Mouse (Mus musculus) forebrain, embryonic 15.5 days (tissue): Measurements from ENCODE around the gene Slc1a2. TPM values are rescaled to one million over a fixed set of nuclear protein-coding genes. Genes with fewer than 3 reads are reported as not detected.

Experiments
- ATAC-seq: fragments of 200-750 bp; cut with Nextera tagmentation; replicated peaks from 2 replicates; pipeline ENCODE4 v1.8.0; 2017; ENCODE audit warnings: mild to moderate bottlenecking, moderate TSS enrichment, moderate library complexity
- H3K27ac ChIP-seq: fragments of 300-500 bp; sonication (generic); replicated peaks from 2 replicates; pipeline ENCODE4 v1.5.1; 2015; ENCODE audit warnings: mild to moderate bottlenecking, inconsistent platforms
- H3K27me3 ChIP-seq: fragments of 300-500 bp; sonication (generic); 2 replicates; pipeline ENCODE4 v1.6.1; 2015; ENCODE audit warnings: inconsistent platforms
- H3K36me3 ChIP-seq: fragments of 300-500 bp; sonication (generic); 2 replicates; pipeline ENCODE4 v1.6.1; 2015; ENCODE audit warnings: mild to moderate bottlenecking, inconsistent platforms
- H3K4me1 ChIP-seq: fragments of 300-500 bp; sonication (generic); 2 replicates; pipeline ENCODE4 v1.6.1; 2015; ENCODE audit warnings: inconsistent platforms
- H3K4me2 ChIP-seq: fragments of 300-500 bp; sonication (generic); replicated peaks from 2 replicates; pipeline ENCODE4 v1.6.1; 2015; ENCODE audit warnings: mild to moderate bottlenecking, inconsistent platforms
- H3K4me3 ChIP-seq: fragments of 300-500 bp; sonication (generic); 2 replicates; pipeline ENCODE4 v1.5.1; 2015; ENCODE audit warnings: mild to moderate bottlenecking, inconsistent platforms
- H3K9ac ChIP-seq: fragments of 300-500 bp; sonication (generic); replicated peaks from 2 replicates; pipeline ENCODE4 v1.6.1; 2015; ENCODE audit warnings: mild to moderate bottlenecking, inconsistent platforms
- H3K9me3 ChIP-seq: fragments of 300-500 bp; sonication (generic); 2 replicates; pipeline ENCODE4 v1.6.1; 2016; ENCODE audit warnings: inconsistent platforms
- WGBS: fragments of 180-500 bp; shearing (Covaris S2); methylation state at CpG from one replicate; pipeline ENCODE4 v1.1.7; 2015; ENCODE audit warnings: mixed read lengths; 5-methylcytosine and 5-hydroxymethylcytosine counted together
- polyA plus RNA-seq: library from polyadenylated mRNA; unstranded; fragments of >200 nt; fragmentation: Nextera tagmentation; extraction: Ambion mirVana; gene quantifications from 2 replicates; pipeline ENCODE4 v1.2.1, GENCODE M21; 2015

Slc1a2 gene
- polyA plus RNA-seq, 1 experiment from 2014 or later = 11.4 TPM

DNA sequence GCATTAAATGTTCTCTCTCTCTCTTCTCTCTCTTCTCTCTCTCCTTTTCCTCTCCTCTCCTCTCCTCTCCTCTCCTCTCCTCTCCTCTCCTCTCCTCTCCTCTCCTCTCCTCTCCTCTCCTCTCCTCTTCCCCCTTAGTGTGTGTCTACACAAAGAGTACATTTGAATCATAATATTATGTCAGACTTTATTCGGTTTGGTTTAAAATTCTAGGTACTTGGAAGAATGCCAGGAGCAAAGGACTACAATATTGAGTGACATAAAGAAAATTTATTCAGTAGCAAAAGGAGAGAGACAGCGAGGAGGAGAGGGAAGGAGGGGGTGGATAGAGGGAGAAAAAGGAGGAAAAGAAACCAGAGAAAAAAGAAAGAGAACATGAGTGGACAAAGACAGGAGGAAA, 19.8 kb upstream of the Slc1a2 start:
- no peak overlapping the region for H3K9ac ChIP-seq
- WGBS = 13% methylated on average over 2 of the region's 2 CpGs
- H3K4me2 ChIP-seq = no peak overlapping the region
- no peak overlapping the region for H3K4me3 ChIP-seq
- H3K9me3 ChIP-seq = no peaks in the 10 kb centered on the region
- ATAC-seq = 0 out of 2 replicates have a peak, but pooled peaks have one; percentile 23
- H3K27ac ChIP-seq = no peak overlapping the region
- H3K27me3 ChIP-seq = no peaks in the 10 kb centered on the region
- peaks cover 9% of the 10 kb centered on the region for H3K4me1 ChIP-seq
- H3K36me3 ChIP-seq = no peaks in the 10 kb centered on the region

DNA sequence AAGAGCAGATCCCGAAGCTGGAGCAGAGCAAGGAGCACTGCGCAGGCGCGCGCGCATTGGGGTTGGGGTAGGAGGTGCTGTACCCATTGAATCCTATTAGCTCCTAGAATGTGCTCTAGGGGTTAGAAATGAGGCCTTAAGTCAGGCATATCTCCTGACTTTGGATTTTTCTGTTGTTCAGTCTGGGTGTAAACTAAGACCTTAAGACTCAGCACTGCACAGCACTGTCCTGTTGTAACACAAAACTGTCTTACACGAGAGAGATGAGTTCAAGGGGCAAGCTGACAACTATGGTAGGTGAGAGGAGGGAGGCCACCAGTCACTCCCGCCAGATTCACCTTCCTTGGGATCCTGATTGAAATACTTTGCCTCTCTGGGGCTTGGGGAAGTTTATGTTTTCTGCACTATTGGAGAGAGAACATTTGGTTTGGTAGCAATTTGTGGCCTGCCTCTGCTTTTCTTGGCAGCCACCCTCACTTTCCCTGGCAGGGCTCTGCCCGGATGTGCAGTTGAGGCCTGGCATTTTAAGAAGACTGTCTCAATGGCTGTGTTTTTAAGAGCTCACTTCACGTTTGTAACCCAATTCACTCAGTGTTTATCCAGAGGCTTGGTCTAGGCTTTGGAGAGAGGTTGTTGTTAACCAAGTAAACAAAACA, 9.5 kb upstream of the Slc1a2 start:
- Histone ChIP-seq H3K4me3 (no peak overlapping the region), H3K4me2 (no peak overlapping the region), H3K27me3 (no peaks in the 10 kb centered on the region), H3K27ac (no peak overlapping the region), H3K36me3 (no peaks in the 10 kb centered on the region), H3K9me3 (no peaks in the 10 kb centered on the region), H3K9ac (no peak overlapping the region), H3K4me1 (peaks cover 7% of the 10 kb centered on the region)
- WGBS = 80% methylated on average over 10 of the region's 10 CpGs
- ATAC-seq = peak; percentile 41; the same call in 1 of the 2 replicates

DNA sequence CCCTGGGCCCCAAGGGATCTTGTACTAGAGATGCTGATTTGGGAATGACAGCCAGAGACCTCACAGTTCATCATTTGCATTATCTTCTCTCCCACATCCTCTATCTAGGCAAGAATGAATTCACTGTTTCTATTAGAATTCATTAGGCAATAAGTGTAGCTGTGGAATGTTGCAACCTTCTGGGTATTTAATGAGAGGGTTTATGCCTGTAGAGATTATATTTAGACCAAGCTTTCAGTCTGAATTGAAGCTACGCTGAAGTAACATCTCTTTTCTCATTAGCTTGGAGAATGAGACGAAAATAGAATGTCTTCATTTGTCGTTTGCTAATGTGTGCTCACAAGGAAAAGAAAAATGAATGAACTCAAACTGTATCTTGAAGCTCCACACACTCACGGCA, 8.1 kb upstream of the Slc1a2 start:
- no peak for ATAC-seq
- 63% methylated on average over 4 of the region's 4 CpGs for WGBS

DNA sequence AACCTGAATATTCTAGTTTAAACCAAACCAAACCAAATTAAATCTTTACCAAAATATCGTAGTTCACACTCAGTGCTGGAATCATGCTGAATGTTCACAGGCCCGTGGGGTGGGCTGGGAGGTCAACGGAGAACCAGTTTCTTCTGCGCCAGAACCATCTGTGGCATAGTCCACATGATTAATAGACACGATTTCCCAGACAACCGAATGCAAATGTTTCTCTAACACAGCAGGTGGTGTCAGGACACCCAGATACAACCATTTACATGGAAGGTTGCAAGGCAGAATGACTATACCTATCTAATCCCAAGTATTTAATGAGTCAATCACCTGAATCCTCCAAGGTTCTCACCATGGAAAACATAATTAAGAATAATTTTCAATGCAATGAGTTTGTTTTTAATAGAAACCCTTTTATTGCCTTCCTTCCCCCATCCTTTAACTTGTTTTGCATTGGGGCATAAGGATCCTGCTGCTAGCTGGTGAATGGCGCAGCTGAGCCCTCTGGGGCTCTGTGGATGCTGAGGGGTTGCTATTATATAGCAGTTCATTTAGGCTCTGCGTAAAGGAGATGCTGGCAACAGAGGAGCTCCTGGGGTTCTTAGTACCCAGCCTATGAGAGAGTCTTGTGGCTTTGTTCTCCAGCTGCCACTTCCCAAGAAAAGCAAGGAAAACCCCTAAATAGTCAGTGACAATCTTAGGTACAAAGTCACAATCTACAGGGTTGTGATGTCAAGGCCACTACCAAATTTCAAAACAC, 2.3 kb upstream of the Slc1a2 start:
- no peak overlapping the region for H3K9ac ChIP-seq
- WGBS = 21% methylated on average over 8 of the region's 8 CpGs
- H3K27me3 ChIP-seq = no peaks in the 10 kb centered on the region
- H3K27ac ChIP-seq = no peak overlapping the region
- H3K4me2 ChIP-seq = no peak overlapping the region
- H3K4me3 ChIP-seq = no peak overlapping the region
- H3K4me1 ChIP-seq = peaks cover 26% of the 10 kb centered on the region
- H3K9me3 ChIP-seq = no peaks in the 10 kb centered on the region
- H3K36me3 ChIP-seq = no peaks in the 10 kb centered on the region
- 0 out of 2 replicates have a peak, but pooled peaks have one; percentile 37 for ATAC-seq

More for the DNA sequence above, 8.1 kb upstream of the Slc1a2 start:
- Histone ChIP-seq H3K9me3 (no peaks in the 10 kb centered on the region), H3K27ac (no peak overlapping the region), H3K27me3 (no peaks in the 10 kb centered on the region), H3K4me1 (peaks cover 7% of the 10 kb centered on the region), H3K4me3 (no peak overlapping the region), H3K4me2 (no peak overlapping the region), H3K36me3 (no peaks in the 10 kb centered on the region), H3K9ac (no peak overlapping the region)

DNA sequence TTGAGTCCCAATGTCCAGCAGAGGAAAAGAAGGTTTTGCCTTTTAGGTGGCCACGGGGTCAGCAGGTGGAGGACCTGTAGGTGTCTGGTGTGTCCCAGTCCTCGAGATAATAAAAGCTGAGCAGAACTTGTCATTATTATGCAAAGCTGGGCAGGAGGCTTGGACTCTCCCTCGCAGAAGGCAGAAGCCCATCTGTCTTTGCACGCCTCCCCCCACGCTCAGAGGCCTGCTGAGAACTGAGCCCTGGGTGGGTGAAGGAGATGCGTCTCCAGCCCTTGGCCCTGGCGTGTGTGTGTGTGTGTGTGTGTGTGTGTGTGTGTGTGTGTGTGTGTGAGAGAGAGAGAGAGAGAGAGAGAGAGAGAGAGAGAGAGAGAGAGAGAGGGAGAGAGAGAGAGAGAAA, 733 bp upstream of the Slc1a2 start:
- Histone ChIP-seq H3K9me3 (no peaks in the 10 kb centered on the region), H3K27me3 (no peaks in the 10 kb centered on the region), H3K9ac (no peak overlapping the region), H3K27ac (peak overlapping the region; percentile 79), H3K4me3 (peak overlapping the region; percentile 63), H3K4me2 (peak overlapping the region; percentile 96), H3K36me3 (no peaks in the 10 kb centered on the region), H3K4me1 (peaks cover 42% of the 10 kb centered on the region)
- 9% methylated on average over 7 of the region's 7 CpGs for WGBS
- ATAC-seq = 0 out of 2 replicates have a peak, but pooled peaks have one; percentile 18

DNA sequence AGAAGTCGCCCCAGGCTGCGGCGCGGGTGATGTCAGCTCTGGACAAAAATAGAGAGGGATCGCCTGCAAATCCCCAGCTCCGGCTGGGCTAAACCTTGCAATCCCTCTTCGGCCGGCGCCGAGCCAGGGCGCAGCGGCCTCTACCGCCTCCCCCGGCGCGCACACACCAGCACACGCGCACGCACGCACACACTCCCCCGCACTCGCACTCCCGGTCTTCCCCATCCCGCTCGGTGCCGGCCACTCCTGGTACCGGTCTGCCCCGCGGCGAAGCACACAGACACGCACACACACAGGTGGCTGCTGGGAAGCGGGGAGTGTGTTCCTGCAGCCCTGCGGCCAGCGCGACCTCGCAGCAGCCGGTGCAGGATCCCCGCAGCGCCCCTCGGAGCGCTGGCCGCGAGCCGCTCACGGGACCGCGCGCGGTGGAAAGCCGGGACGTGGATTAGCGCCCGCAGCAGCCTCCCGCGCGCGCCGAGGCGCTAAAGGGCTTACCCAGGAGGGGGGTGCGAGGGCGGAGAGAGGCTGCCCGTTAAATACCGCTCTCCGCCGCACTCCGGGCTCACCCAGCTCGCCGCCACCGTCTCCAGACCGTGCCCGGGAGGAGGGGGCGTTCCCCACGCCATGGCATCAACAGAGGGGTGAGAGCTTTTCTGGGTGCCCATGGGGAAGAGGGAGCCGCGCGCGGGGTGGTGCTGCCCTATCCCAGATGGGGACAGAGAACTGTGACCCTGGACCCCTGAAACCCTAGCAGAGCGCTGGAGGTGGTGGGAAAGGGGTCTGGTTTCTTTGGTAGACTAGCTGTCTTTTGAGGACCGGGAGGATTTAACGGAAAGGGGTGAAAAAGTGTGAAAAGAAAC, 432 bp downstream of the Slc1a2 start:
- peaks cover 54% of the 10 kb centered on the region for H3K4me1 ChIP-seq
- H3K9me3 ChIP-seq = no peaks in the 10 kb centered on the region
- H3K4me2 ChIP-seq = peak overlapping the region; percentile 96
- no peaks in the 10 kb centered on the region for H3K36me3 ChIP-seq
- under 1% methylated on average over 79 of the region's 80 CpGs for WGBS
- peak; percentile 82 for ATAC-seq
- H3K4me3 ChIP-seq = peak overlapping the region; percentile 63
- H3K9ac ChIP-seq = peak overlapping the region; percentile 77
- peak overlapping the region; percentile 79 for H3K27ac ChIP-seq
- H3K27me3 ChIP-seq = no peaks in the 10 kb centered on the region

DNA sequence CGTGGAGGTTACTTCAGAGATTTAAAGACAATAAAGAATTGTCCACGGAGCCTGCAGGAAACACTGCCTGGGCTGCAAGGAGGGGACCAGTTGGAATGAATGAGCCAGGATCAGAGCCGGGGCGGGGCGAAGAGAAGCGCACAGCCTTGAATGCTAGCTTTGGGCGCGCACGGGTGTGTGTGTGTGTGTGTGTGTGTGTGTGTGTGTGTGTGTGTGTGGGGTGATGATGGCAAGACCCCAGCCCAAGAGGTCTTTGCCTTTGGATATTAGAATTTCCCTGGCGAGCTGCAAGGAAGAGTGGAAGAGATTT, 1.0 kb downstream of the Slc1a2 start:
- ATAC-seq = 0 out of 2 replicates have a peak, but pooled peaks have one; percentile 32
- WGBS = 1% methylated on average over 10 of the region's 10 CpGs
- H3K4me1 ChIP-seq = peaks cover 58% of the 10 kb centered on the region

DNA sequence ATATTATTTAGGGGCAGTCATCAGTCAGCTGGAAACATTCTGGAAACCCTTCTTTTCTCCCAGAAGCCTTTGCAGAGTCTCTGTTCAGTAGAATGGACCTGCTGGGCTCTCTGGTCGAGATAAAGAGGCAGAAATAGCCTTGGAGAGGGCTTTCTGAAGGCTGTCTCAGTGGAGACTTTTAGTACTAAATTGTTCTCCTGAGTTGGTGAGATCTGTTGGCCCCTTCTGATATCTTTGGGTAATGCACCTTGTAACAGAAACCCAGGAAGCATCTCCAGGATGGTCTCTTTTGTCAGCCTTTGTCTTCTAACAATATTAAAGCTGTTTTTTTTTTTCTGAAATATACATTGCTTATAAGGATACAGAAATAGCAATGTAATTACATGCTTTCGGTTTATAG, 2.6 kb downstream of the Slc1a2 start:
- ATAC-seq = no peak
- peak overlapping the region; percentile 21 for H3K4me2 ChIP-seq
- H3K9me3 ChIP-seq = no peaks in the 10 kb centered on the region
- no peak overlapping the region for H3K9ac ChIP-seq
- no peaks in the 10 kb centered on the region for H3K27me3 ChIP-seq
- H3K4me1 ChIP-seq = peaks cover 56% of the 10 kb centered on the region
- no peaks in the 10 kb centered on the region for H3K36me3 ChIP-seq
- WGBS = 41% methylated on average over 2 of the region's 2 CpGs
- H3K4me3 ChIP-seq = peak overlapping the region; percentile 18
- H3K27ac ChIP-seq = peak overlapping the region; percentile 19; the same call in 1 of the 2 replicates

More for the DNA sequence above, 1.0 kb downstream of the Slc1a2 start:
- Histone ChIP-seq H3K36me3 (no peaks in the 10 kb centered on the region), H3K9me3 (no peaks in the 10 kb centered on the region), H3K27me3 (no peaks in the 10 kb centered on the region), H3K4me3 (peak overlapping the region; percentile 63), H3K27ac (peak overlapping the region; percentile 79; the same call in 1 of the 2 replicates), H3K9ac (peak overlapping the region; percentile 77), H3K4me2 (peak overlapping the region; percentile 96)

DNA sequence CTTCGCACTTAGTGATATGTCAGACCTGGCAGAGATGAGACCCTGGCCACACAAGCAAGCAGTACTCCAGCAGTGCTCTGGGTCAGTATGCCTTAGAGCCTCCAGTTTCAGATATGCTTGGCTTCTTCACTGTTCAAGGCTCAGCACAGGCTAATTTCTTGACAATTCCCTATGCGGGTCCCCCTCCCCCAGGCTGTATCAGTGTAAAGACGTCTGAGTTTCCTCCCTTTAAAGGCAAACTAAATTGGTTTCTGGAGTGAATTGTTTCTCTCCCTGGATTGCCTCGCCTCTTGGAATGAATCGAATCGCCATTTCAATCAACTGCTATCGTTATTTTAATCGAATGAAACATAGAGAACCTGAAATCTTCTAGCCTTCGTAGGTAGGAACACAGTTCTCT, 4.5 kb downstream of the Slc1a2 start:
- Histone ChIP-seq H3K4me2 (peak overlapping the region; percentile 29; the same call in 1 of the 2 replicates), H3K9me3 (no peaks in the 10 kb centered on the region), H3K4me3 (no peak overlapping the region), H3K4me1 (peaks cover 48% of the 10 kb centered on the region), H3K9ac (no peak overlapping the region), H3K27ac (peak overlapping the region; percentile 57), H3K36me3 (no peaks in the 10 kb centered on the region), H3K27me3 (no peaks in the 10 kb centered on the region)
- WGBS = 19% methylated on average over 9 of the region's 9 CpGs
- ATAC-seq = 0 out of 2 replicates have a peak, but pooled peaks have one; percentile 15

DNA sequence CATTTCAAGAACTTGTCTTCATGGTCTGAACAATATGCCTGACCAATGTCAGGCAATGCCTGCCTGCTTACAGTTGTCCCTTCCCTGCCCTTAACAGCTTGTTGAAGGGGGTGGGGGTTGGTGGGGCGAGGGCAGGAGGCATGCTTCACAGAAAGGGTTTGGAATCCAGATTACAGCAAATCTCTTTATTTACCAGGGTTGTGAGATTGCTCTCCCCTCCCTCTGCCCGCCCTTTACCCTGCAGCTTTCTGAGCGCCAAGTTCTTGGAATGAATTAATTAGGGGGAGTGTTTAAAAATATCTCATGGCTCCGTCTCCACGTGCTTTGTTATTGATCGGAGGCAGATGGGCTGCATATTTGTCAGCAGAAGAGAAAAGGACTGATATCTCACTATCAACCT, 4.9 kb downstream of the Slc1a2 start:
- Histone ChIP-seq H3K4me1 (peaks cover 44% of the 10 kb centered on the region), H3K4me3 (peak overlapping the region; percentile 3; the same call in 1 of the 2 replicates), H3K36me3 (no peaks in the 10 kb centered on the region), H3K9ac (no peak overlapping the region), H3K27me3 (no peaks in the 10 kb centered on the region), H3K9me3 (no peaks in the 10 kb centered on the region), H3K27ac (peak overlapping the region; percentile 57), H3K4me2 (peak overlapping the region; percentile 29)
- 3% methylated on average over 6 of the region's 6 CpGs for WGBS
- peak; percentile 10 for ATAC-seq

DNA sequence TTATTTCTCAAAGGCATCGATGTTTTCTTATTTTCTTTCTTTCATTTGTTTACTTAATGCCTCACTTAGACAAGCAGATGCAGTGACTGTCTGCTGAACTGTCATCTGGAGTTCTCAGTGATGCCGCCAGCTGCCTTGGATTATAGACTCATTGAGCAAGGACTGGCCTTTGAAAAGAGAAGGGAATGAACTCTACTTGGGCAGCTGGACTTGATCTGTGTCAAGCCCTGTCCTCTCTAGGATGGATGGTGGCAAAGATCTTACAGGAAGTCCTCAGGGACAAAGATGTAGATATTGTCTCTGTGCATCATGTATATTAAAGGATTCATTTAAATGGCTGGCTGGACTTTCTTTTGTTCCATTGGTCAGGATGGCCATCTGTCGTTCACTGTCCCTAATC, 5.4 kb downstream of the Slc1a2 start:
- Histone ChIP-seq H3K4me3 (no peak overlapping the region), H3K36me3 (no peaks in the 10 kb centered on the region), H3K27ac (peak overlapping the region; percentile 57; the same call in 1 of the 2 replicates), H3K27me3 (no peaks in the 10 kb centered on the region), H3K9ac (no peak overlapping the region), H3K4me1 (peaks cover 44% of the 10 kb centered on the region), H3K9me3 (no peaks in the 10 kb centered on the region), H3K4me2 (0 out of 2 replicates have a peak overlapping the region, but pooled peaks have one; percentile 29)
- ATAC-seq = no peak
- WGBS = 49% methylated on average over 3 of the region's 3 CpGs
